Mouse (Mus musculus) stomach, embryonic 16.5 days (tissue): ENCODE measurements around the gene Amigo1. TPM values are rescaled to one million over a fixed set of nuclear protein-coding genes. Genes with fewer than 3 reads are reported as not detected.

Experiments used
- ATAC-seq: fragments of 200-750 bp; cut with Nextera tagmentation; 2 replicates; pipeline ENCODE4 v1.8.0; 2017; ENCODE audit warnings: moderate number of reproducible peaks, moderate TSS enrichment; ENCODE audit not compliant: insufficient read depth, low FRiP score
- H3K27ac ChIP-seq: fragments of 300-500 bp; sonication (generic); 2 replicates; pipeline ENCODE4 v1.5.1; 2014; ENCODE audit warnings: low read length
- H3K27me3 ChIP-seq: fragments of 300-500 bp; sonication (generic); 2 replicates; pipeline ENCODE4 v1.6.1; 2014; ENCODE audit warnings: low read length, control low read depth, mixed read lengths; ENCODE audit not compliant: control insufficient read depth, insufficient read depth
- H3K36me3 ChIP-seq: fragments of 300-500 bp; sonication (generic); 2 replicates; pipeline ENCODE4 v1.6.1; 2014; ENCODE audit warnings: low read length; ENCODE audit not compliant: control insufficient read depth, insufficient read depth
- H3K4me1 ChIP-seq: fragments of 300-500 bp; sonication (generic); 2 replicates; pipeline ENCODE4 v1.6.1; 2014; ENCODE audit warnings: low read length, control low read depth, mixed read lengths; ENCODE audit not compliant: control insufficient read depth, insufficient read depth
- H3K4me2 ChIP-seq: fragments of 300-500 bp; sonication (generic); 2 replicates; pipeline ENCODE4 v1.6.1; 2014; ENCODE audit warnings: low read depth, low read length, mixed read lengths
- H3K4me3 ChIP-seq: fragments of 300-500 bp; sonication (generic); replicated peaks from 2 replicates; pipeline ENCODE4 v1.5.1; 2014; ENCODE audit warnings: mild to moderate bottlenecking, low read length
- H3K9ac ChIP-seq: fragments of 300-500 bp; sonication (generic); 2 replicates; pipeline ENCODE4 v1.6.1; 2014; ENCODE audit warnings: low read length
- H3K9me3 ChIP-seq: fragments of 300-500 bp; sonication (generic); replicated peaks from 2 replicates; pipeline ENCODE4 v1.6.1; 2016; ENCODE audit warnings: low read length, control low read depth; ENCODE audit not compliant: control insufficient read depth
- WGBS: fragments of 180-500 bp; shearing (Covaris S2); extraction: QIAGEN DNeasy Blood & Tissue Kit; methylation state at CpG from one replicate; pipeline ENCODE4 v1.1.7; 2014; 5-methylcytosine and 5-hydroxymethylcytosine counted together
- polyA plus RNA-seq: library from polyadenylated mRNA; unstranded; fragments of >200 nt; fragmentation: Nextera tagmentation; extraction: Ambion mirVana; gene quantifications from 2 replicates; pipeline ENCODE4 v1.2.1, GENCODE M21; 2015

Gene Amigo1
- polyA plus RNA-seq, 1 experiment from 2014 or later: 3.1 TPM

DNA sequence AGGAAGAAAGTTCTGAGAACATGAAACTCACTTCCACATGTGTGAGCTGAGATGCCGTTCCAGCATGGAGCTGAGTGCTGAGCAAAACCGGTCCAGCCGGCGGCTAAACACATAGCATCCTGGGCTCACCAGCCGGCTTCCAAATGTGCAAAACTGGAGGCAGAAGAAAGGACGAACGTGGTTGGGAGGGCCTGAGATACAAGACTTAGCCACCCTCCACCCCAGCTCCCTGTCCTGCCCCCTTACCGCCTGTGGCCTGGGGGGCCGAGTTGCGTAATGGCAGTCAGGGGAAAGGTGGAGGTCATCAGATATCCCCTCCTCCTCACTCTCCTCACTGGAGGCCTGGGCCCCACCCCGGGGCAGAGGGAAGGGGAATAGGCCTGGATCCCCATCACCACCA is 18.3 kb downstream of the Amigo1 start:
- no peak overlapping the region for H3K9ac ChIP-seq
- peaks cover 36% of the 10 kb centered on the region for H3K4me1 ChIP-seq
- WGBS: 84% methylated on average over 11 of the region's 11 CpGs
- no peak for ATAC-seq
- H3K4me2 ChIP-seq: no peak overlapping the region
- H3K9me3 ChIP-seq: no peaks in the 10 kb centered on the region
- peaks cover 2% of the 10 kb centered on the region; the same call in 1 of the 2 replicates for H3K36me3 ChIP-seq
- no peak overlapping the region for H3K4me3 ChIP-seq
- no peak overlapping the region for H3K27ac ChIP-seq
- no peaks in the 10 kb centered on the region for H3K27me3 ChIP-seq

DNA sequence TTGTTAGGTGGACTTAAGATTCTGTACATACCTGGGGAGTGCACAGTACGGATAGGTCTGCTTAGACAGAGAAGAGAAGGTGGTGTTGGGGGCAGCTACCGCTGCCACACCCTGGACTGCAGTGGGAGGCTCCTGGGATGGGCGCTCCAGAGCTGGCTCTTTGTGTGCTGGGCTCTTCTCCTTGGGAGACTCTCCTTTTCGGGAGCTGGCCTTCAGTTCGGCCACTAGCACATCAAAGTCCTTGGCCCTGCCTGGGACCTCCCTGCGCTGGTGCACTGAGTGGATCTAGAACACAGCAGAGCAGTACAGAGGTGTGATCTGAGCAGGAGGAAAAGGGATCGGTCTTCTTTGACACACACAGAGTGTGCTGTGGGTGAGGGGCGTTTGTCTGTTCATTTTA is 19.5 kb downstream of the Amigo1 start:
- ATAC-seq: no peak
- H3K9ac ChIP-seq: no peak overlapping the region
- peaks cover 38% of the 10 kb centered on the region for H3K4me1 ChIP-seq
- H3K27me3 ChIP-seq: no peaks in the 10 kb centered on the region
- H3K4me3 ChIP-seq: no peak overlapping the region
- no peak overlapping the region for H3K4me2 ChIP-seq
- 90% methylated on average over 8 of the region's 8 CpGs for whole genome bisulfite sequencing
- no peaks in the 10 kb centered on the region for H3K9me3 ChIP-seq
- no peak overlapping the region for H3K27ac ChIP-seq
- peaks cover 2% of the 10 kb centered on the region; the same call in 1 of the 2 replicates for H3K36me3 ChIP-seq

DNA sequence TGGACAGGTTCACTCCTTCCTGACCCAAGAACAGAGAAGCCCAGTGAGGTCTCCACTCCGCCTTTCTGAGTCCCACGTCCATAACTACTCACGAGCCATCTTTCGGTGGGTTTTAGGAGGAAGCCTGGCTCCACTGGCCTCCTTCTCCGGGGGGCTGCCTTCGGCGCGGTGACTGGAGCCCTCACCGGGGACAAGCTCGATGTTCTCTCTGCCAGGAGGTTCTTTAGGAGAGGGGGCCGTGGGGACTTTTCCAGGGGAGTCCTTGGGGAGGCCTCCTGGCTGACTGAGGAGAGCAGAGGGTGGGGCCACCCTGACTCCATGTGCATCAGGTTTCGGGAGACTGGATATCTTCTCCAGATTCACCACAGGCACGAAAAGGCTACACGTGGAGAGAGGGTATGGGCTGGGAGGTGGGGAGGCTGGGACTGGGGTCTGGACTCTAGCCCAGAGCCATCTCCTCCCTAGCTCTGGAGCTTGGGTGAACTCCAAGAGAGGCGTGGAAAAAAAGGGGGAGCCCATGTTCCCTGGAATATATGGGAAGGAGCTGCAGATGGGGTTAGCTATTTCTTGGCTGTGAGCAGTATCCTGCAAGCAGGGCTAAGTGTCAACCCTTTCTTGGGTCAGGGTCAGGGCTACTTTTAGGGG is 20.7 kb downstream of the Amigo1 start:
- peak overlapping the region; percentile 67; the same call in 1 of the 2 replicates for H3K27ac ChIP-seq
- peaks cover 32% of the 10 kb centered on the region for H3K4me1 ChIP-seq
- H3K4me3 ChIP-seq: 0 out of 2 replicates have a peak overlapping the region, but pooled peaks have one; percentile 3
- H3K36me3 ChIP-seq: peaks cover 2% of the 10 kb centered on the region; the same call in 1 of the 2 replicates
- H3K4me2 ChIP-seq: 0 out of 2 replicates have a peak overlapping the region, but pooled peaks have one; percentile 9
- no peaks in the 10 kb centered on the region for H3K27me3 ChIP-seq
- WGBS: 69% methylated on average over 15 of the region's 15 CpGs
- peak; percentile 7; the same call in 1 of the 2 replicates for ATAC-seq
- no peaks in the 10 kb centered on the region for H3K9me3 ChIP-seq
- peak overlapping the region; percentile 46 for H3K9ac ChIP-seq

DNA sequence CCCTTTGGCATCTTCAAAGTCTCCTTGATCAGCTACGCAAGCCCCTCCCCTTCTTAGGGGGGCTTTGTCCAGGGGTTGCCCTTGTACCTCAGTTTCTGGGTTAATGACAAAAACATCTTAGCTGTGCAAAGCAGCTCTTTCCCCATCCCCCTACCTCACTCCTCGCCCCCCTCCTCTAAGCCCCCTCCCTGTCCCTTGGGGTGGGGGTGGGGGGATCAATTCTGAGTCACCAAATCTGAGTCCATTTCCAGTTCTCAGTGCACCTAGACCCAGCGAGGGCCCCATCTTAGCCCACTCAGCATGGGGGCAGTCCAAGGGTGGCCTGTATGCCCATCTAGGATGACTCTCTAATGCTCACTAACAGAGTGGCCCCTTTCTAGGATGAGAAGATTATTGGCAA is 22.9 kb downstream of the Amigo1 start:
- H3K27ac ChIP-seq: no peak overlapping the region; the same call in 1 of the 2 replicates
- H3K27me3 ChIP-seq: no peaks in the 10 kb centered on the region
- peak overlapping the region; percentile 93 for H3K4me2 ChIP-seq
- peak overlapping the region; percentile 67 for H3K4me3 ChIP-seq
- no peak for ATAC-seq
- H3K36me3 ChIP-seq: peaks cover 2% of the 10 kb centered on the region; the same call in 1 of the 2 replicates
- peak overlapping the region; percentile 87 for H3K9ac ChIP-seq
- H3K9me3 ChIP-seq: no peaks in the 10 kb centered on the region
- 67% methylated on average over 3 of the region's 3 CpGs for WGBS
- peaks cover 29% of the 10 kb centered on the region for H3K4me1 ChIP-seq

DNA sequence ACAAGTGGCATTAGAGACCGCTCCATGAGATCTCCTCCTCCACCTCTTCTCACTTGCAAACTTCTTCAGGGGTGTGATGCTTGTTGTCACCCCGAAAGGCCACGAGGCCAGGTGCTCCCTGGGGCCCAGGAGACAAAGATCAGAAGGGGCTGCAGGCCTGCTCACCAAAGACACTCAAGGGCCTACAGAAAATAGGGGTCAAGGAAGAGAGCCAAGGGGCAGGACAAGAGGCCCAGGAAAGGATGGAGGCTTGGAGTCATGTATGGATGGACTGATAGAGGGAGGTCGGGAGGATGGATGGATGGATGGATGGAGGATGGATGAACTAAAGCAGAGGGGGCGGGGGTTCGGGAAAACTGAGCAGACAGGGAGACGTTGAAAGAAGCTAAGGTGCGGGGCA is 23.4 kb downstream of the Amigo1 start:
- H3K4me3 ChIP-seq: peak overlapping the region; percentile 67
- no peaks in the 10 kb centered on the region for H3K9me3 ChIP-seq
- H3K4me2 ChIP-seq: peak overlapping the region; percentile 93
- peaks cover 29% of the 10 kb centered on the region for H3K4me1 ChIP-seq
- no peak for ATAC-seq
- 3% methylated on average over 8 of the region's 8 CpGs for WGBS
- H3K27me3 ChIP-seq: no peaks in the 10 kb centered on the region
- H3K36me3 ChIP-seq: peaks cover 2% of the 10 kb centered on the region; the same call in 1 of the 2 replicates
- no peak overlapping the region; the same call in 1 of the 2 replicates for H3K27ac ChIP-seq
- peak overlapping the region; percentile 87 for H3K9ac ChIP-seq

DNA sequence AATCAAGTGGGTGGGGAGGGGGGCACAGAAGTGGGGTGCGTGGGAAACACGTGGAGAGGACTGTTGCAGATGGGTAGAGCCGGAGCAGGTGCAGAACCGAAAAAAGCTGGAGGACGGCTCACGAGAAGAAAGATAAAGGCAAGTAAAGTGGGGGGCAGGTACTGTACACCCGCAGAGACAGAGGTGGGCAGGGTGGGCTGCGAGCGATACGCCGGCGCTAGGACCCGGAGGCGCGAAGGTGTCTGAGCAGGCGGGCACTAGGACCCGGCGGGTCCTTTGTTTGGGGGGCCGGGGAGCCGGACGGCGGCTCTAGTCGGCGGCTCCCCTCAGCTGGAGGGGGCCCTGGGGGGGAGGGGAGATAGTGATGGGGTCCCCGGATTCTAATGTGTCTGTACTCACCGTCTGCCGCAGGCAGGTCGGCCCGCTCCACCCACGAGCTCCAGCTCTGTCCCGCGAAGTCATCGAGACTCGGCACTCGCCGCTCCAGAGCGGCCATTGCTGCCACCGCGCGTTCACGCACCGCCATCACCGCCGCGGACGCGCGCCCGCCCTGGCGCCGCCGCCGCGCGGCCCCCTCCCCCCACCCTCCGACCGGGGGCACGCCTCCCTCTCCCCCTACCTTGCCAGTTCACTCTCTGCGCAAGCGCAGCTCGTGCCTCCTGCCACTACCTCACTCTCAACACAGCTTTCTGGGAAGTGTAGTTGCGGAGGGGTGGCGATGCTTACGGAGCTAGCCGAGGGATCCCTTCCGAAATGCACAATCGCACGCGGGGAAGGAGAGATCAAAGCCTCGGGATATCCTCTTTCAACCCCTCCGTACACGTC is 24.0 kb downstream of the Amigo1 start:
- no peaks in the 10 kb centered on the region for H3K9me3 ChIP-seq
- ATAC-seq: peak; percentile 95
- peak overlapping the region; percentile 67 for H3K4me3 ChIP-seq
- peak overlapping the region; percentile 88 for H3K27ac ChIP-seq
- WGBS: under 1% methylated on average over 71 of the region's 72 CpGs
- peak overlapping the region; percentile 93 for H3K4me2 ChIP-seq
- H3K4me1 ChIP-seq: peaks cover 29% of the 10 kb centered on the region
- no peaks in the 10 kb centered on the region for H3K27me3 ChIP-seq
- peaks cover 2% of the 10 kb centered on the region; the same call in 1 of the 2 replicates for H3K36me3 ChIP-seq
- peak overlapping the region; percentile 87 for H3K9ac ChIP-seq

DNA sequence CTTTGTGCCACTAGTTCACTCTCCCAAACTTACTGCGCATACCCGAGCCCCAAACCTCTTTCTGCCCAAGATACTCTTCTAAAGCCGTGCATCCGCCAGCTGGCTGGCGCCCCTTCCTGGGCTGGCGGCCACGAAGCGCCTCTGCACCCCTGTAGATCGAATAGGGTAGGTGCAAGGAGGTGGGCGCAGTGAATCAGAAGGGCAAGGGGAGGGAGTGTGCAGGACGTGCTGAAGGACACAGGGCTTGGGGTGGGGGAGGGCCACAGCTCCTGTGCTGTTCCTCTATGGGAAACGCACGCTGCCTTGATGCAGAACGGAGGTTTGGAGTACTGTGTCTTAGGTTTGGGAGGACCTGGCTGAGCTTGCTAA is 24.6 kb downstream of the Amigo1 start, which contains the start of gene Atxn7l2:
Gene Atxn7l2 (minus strand): TSS at position 164 of the 369 bp plus-strand sequence.
- H3K4me3 ChIP-seq: peak within 1 kb of the TSS; percentile 67
- peak within 1 kb of the TSS; percentile 88 for H3K27ac ChIP-seq
- peaks cover 29% of the 10 kb centered on the region for H3K4me1 ChIP-seq
- no peaks in the 10 kb centered on the region for H3K27me3 ChIP-seq
- peak within 1 kb of the TSS; percentile 93 for H3K4me2 ChIP-seq
- WGBS: under 1% methylated on average over 14 of the region's 14 CpGs
- ATAC-seq: peak; percentile 72
- H3K9ac ChIP-seq: peak within 1 kb of the TSS; percentile 87
- H3K36me3 ChIP-seq: peaks cover 2% of the 10 kb centered on the region; the same call in 1 of the 2 replicates
- H3K9me3 ChIP-seq: no peaks in the 10 kb centered on the region

DNA sequence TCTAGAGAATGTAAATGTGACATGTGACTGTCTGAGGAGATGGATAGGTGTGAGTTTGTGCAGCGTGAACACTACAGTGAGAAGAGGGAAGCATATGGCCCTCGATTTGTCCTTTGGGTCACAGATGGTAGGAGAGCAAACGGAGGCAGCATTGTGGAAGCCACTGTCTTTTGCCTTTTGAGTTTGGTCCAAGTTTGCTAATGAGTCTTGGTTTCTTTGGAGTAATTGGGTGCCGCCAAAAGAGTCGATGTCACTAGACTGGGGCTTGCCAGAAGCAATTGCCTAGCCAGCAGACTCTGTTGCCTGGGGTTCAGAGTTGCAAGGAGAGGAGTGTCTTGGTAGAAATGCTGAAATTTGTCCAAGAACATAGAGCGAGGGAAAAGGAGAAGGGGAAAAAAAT is 25.7 kb downstream of the Amigo1 start:
- 87% methylated on average over 6 of the region's 6 CpGs for WGBS
- no peak overlapping the region for H3K4me3 ChIP-seq

DNA sequence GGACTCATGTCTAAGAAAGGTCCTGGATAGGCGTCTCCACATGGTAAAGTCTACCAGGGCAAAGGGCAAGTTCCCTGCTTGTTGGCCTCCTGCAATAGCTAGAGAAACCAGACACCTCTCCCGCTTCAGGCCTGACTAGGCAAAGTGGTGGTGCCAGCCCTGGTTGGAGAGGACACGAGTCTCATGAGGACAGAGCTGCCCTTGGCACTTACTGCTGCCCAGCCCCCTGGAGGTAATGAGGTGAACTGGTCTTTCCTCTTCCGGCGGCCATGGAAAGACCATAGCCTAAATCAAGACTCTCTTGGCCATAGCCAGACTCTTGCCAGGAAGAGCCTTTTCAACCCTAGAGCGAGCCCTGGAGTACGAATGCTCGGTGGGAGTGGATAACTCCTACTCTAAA is 26.3 kb downstream of the Amigo1 start:
- H3K9ac ChIP-seq: no peak overlapping the region
- H3K4me2 ChIP-seq: no peak overlapping the region
- H3K27me3 ChIP-seq: no peaks in the 10 kb centered on the region
- 0 out of 2 replicates have a peak, but pooled peaks cover 2% of the 10 kb centered on the region for H3K36me3 ChIP-seq
- H3K9me3 ChIP-seq: no peaks in the 10 kb centered on the region
- WGBS: 77% methylated on average over 8 of the region's 8 CpGs
- peaks cover 19% of the 10 kb centered on the region for H3K4me1 ChIP-seq
- H3K27ac ChIP-seq: no peak overlapping the region
- ATAC-seq: no peak
- no peak overlapping the region for H3K4me3 ChIP-seq

More for the DNA sequence above, 25.7 kb downstream of the Amigo1 start:
- Histone ChIP-seq H3K36me3 (0 out of 2 replicates have a peak, but pooled peaks cover 2% of the 10 kb centered on the region), H3K27ac (no peak overlapping the region), H3K9ac (no peak overlapping the region), H3K4me2 (no peak overlapping the region), H3K9me3 (no peaks in the 10 kb centered on the region), H3K4me1 (peaks cover 25% of the 10 kb centered on the region), H3K27me3 (no peaks in the 10 kb centered on the region)
- no peak for ATAC-seq
